Mouse (Mus musculus): ENCODE measurements around the gene Ifna7. TPM values are rescaled to one million over a fixed set of nuclear protein-coding genes. Genes with fewer than 3 reads are reported as not detected.
A peak's percentile ranks its signal among the peaks of the same experiment; 100 is the strongest.
"Not testable (repeated sequence)": the region's sequence is repeated elsewhere in the genome, so short reads cannot be mapped to it uniquely, and the experiment has no call there.

The Ifna7 gene
- polyA plus RNA-seq, 1 experiment, result not detected

- TF ChIP-seq CTCF (IDR thresholded peaks at IDR 0.05; ENCODE audit: borderline replicate concordance, insufficient read depth, low read depth, low read length), result peak; percentile 9; the same call in 1 of the 2 replicates
- H3K27me3 ChIP-seq (ENCODE audit: control insufficient read depth, insufficient read depth, low read length); H3K4me1 ChIP-seq (ENCODE audit: control insufficient read depth, insufficient read depth, low read length); H3K4me3 ChIP-seq (replicated peaks; ENCODE audit: insufficient read depth, low read depth, low read length); H3K27ac ChIP-seq (ENCODE audit: insufficient read depth, low read length): not testable (repeated sequence)
- peak; percentile 61 to 81 for DNase-seq
- WGBS, result under 1% methylated on average over 15 of the region's 52 CpGs
These were observed 21.9 kb upstream of the Ifna7 start, which contains the start of gene Gm13275 for GRCm38 (mm10) chr4:88793936-88794675. Gene Gm13275, plus strand, starts transcription at chr4:88794487.

- no CpG with 5 or more reads among the region's 28 CpGs for WGBS
- DNase-seq; H3K4me3 ChIP-seq (replicated peaks; ENCODE audit: insufficient read depth, low read depth, low read length); H3K4me1 ChIP-seq (ENCODE audit: control insufficient read depth, insufficient read depth, low read length); H3K27ac ChIP-seq (ENCODE audit: insufficient read depth, low read length); H3K27me3 ChIP-seq (ENCODE audit: control insufficient read depth, insufficient read depth, low read length): not testable (repeated sequence)
These were observed 18.9 kb upstream of the Ifna7 start, which contains the start of gene Gm13279 for GRCm38 (mm10) chr4:88797097-88797496. Gene Gm13279, plus strand, starts transcription at chr4:88797397.

DNA sequence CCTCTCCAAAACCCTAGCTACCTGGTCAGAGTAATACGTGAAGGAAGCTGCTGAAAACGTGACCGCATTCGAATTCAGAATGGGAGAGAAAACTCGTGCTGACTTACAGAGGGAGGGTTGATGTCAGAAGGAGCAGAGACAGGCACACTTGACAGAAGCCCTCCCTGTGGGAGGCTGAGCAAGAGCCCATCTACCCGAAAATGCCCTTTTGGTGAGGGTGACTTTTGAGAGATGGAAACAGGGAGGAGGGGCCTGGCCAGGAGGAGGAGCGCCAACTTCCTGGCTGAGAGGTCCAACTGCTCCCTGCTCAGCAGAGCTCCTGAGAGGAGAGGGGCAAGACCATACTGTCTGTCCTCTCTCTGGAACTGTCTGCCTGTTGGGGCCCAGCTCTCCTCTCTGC is 16.7 kb upstream of the Ifna7 start, which contains the start of gene Gm13285:
Gene Gm13285, plus strand, starts transcription at position 301 of the 400 bp plus-strand sequence.
- not testable (repeated sequence) for H3K27me3 ChIP-seq (ENCODE audit: control insufficient read depth, insufficient read depth, low read length); DNase-seq; H3K4me1 ChIP-seq (ENCODE audit: control insufficient read depth, insufficient read depth, low read length); H3K27ac ChIP-seq (ENCODE audit: insufficient read depth, low read length); H3K4me3 ChIP-seq (replicated peaks; ENCODE audit: insufficient read depth, low read depth, low read length)
- 12% methylated on average over 6 of the region's 7 CpGs for WGBS

- not testable (repeated sequence) for H3K27me3 ChIP-seq (ENCODE audit: control insufficient read depth, insufficient read depth, low read length); H3K4me3 ChIP-seq (replicated peaks; ENCODE audit: insufficient read depth, low read depth, low read length); DNase-seq; H3K27ac ChIP-seq (ENCODE audit: insufficient read depth, low read length); H3K4me1 ChIP-seq (ENCODE audit: control insufficient read depth, insufficient read depth, low read length)
- WGBS, result no CpG with 5 or more reads among the region's 29 CpGs
These were observed 13.1 kb upstream of the Ifna7 start, which contains the start of gene Gm13287 for GRCm38 (mm10) chr4:88802954-88803353. Gene Gm13287, plus strand, starts transcription at chr4:88803254.

- H3K4me3 ChIP-seq (replicated peaks; ENCODE audit: insufficient read depth, low read depth, low read length); H3K27me3 ChIP-seq (ENCODE audit: control insufficient read depth, insufficient read depth, low read length); H3K27ac ChIP-seq (ENCODE audit: insufficient read depth, low read length); DNase-seq; H3K4me1 ChIP-seq (ENCODE audit: control insufficient read depth, insufficient read depth, low read length): not testable (repeated sequence)
- no CpG with 5 or more reads among the region's 8 CpGs for WGBS
These were observed 10.8 kb upstream of the Ifna7 start, which contains the start of gene Gm13288 for GRCm38 (mm10) chr4:88805231-88805630. Gene Gm13288, plus strand, starts transcription at chr4:88805531.

- DNase-seq, result peak; percentile 29 to 33
- not testable (repeated sequence) for H3K4me3 ChIP-seq (replicated peaks; ENCODE audit: insufficient read depth, low read depth, low read length); H3K4me1 ChIP-seq (ENCODE audit: control insufficient read depth, insufficient read depth, low read length); H3K27me3 ChIP-seq (ENCODE audit: control insufficient read depth, insufficient read depth, low read length); H3K27ac ChIP-seq (ENCODE audit: insufficient read depth, low read length)
- WGBS, result under 1% methylated on average over 23 of the region's 34 CpGs
These were observed 10.3 kb upstream of the Ifna7 start for GRCm38 (mm10) chr4:88805761-88806160.

- 85% methylated on average over 1 of the region's 1 CpGs for WGBS
- no peaks in the 10 kb centered on the region for H3K4me1 ChIP-seq (ENCODE audit: control insufficient read depth, insufficient read depth, low read length)
These were observed 3.6 kb downstream of the Ifna7 start, which contains the start of gene Ifna11 for GRCm38 (mm10) chr4:88819659-88820058. Gene Ifna11, plus strand, starts transcription at chr4:88819959.

DNA sequence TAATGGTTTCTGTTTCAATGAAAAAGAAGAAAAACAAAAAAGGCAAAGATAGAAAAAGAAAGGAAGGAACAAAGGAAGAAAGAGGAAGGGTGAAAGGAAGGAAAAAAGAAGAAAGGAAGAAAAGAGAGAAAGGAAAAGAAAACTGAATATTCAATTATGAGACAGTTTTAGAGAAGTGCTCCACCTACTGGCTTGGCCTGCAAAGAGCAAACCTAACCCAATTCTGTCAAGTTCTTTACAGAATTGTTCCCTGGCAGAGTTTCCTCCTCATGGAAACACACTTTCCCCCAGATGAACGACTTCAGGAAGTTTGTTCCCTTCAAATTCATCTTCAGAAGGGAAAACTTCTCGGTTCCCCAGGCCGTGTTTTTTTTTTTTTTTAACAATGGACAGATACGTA is 7.0 kb downstream of the Ifna7 start:
- TF ChIP-seq CTCF (IDR thresholded peaks at IDR 0.05; ENCODE audit: borderline replicate concordance, insufficient read depth, low read depth, low read length), result 0 out of 2 replicates have a peak, but pooled peaks have one; percentile 18
- no peak for TF ChIP-seq POLR2A (IDR thresholded peaks at IDR 0.05; ENCODE audit: borderline replicate concordance, insufficient read depth, low read length)
- no peak overlapping the region for H3K27ac ChIP-seq (ENCODE audit: insufficient read depth, low read length)
- H3K27me3 ChIP-seq (ENCODE audit: control insufficient read depth, insufficient read depth, low read length), result no peaks in the 10 kb centered on the region
- 27% methylated on average over 4 of the region's 4 CpGs for WGBS
- H3K4me1 ChIP-seq (ENCODE audit: control insufficient read depth, insufficient read depth, low read length), result no peaks in the 10 kb centered on the region
- no peak overlapping the region for H3K4me3 ChIP-seq (replicated peaks; ENCODE audit: insufficient read depth, low read depth, low read length)
- peak in 1 of 2 experiments; percentile 5 for DNase-seq

More at GRCm38 (mm10) chr4:88819659-88820058, 3.6 kb downstream of the Ifna7 start, which contains the start of gene Ifna11:
- no peak for DNase-seq
- Histone ChIP-seq H3K27ac (ENCODE audit: insufficient read depth, low read length) (no peak within 1 kb of the TSS), H3K4me3 (replicated peaks; ENCODE audit: insufficient read depth, low read depth, low read length) (no peak within 1 kb of the TSS), H3K27me3 (ENCODE audit: control insufficient read depth, insufficient read depth, low read length) (no peaks in the 10 kb centered on the region)
- TF ChIP-seq POLR2A (IDR thresholded peaks at IDR 0.05; ENCODE audit: borderline replicate concordance, insufficient read depth, low read length) (no peak), CTCF (IDR thresholded peaks at IDR 0.05; ENCODE audit: borderline replicate concordance, insufficient read depth, low read depth, low read length) (no peak)

DNA sequence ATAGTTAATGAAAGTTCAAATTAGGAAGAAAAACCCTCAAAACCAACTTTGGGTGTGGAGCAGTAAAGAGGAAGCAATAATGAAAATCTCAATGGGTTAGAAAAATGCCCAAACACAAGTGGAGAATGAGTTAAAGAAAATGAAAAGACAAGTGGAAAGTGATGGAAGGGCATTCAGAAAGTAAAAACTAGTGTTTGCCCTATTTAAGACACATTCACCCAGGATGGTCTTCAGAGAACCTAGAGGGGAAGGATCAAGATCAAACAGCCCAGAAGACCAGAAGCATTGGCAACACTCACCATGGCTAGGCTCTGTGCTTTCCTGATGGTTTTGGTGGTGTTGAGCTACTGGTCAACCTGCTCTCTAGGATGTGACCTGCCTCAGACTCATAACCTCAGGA is 11.1 kb downstream of the Ifna7 start, which contains the start of gene Ifna6:
Gene Ifna6, plus strand, starts transcription at position 301 of the 400 bp plus-strand sequence.
- not testable (repeated sequence) for H3K27ac ChIP-seq (ENCODE audit: insufficient read depth, low read length); H3K4me3 ChIP-seq (replicated peaks; ENCODE audit: insufficient read depth, low read depth, low read length); H3K4me1 ChIP-seq (ENCODE audit: control insufficient read depth, insufficient read depth, low read length); H3K27me3 ChIP-seq (ENCODE audit: control insufficient read depth, insufficient read depth, low read length); DNase-seq

Measured in cerebellum, adult 2 months (tissue).